Mouse (Mus musculus) urinary bladder, postnatal 25 days (tissue): ENCODE data around the gene Cd101.

Source experiments
- DNase-seq: peaks from one replicate; pipeline ENCODE4 v3.0.0; 2022; ENCODE audit warnings: low spot score

The Cd101 gene

GRCm38 (mm10) chr3:101003575-101004356 is 25.6 kb downstream of the Cd101 start:
- no peak for DNase-seq

GRCm38 (mm10) chr3:100999732-101000131 is 29.6 kb downstream of the Cd101 start:
- DNase-seq: no peak

GRCm38 (mm10) chr3:100998904-100999340 is 30.4 kb downstream of the Cd101 start:
- DNase-seq: peak; percentile 75

- DNase-seq: no peak
Observed at GRCm38 (mm10) chr3:100997785-100998570, 31.4 kb downstream of the Cd101 start.

- DNase-seq: no peak
Observed at GRCm38 (mm10) chr3:100994252-100994651, 35.1 kb downstream of the Cd101 start.

GRCm38 (mm10) chr3:100993718-100994117 is 35.6 kb downstream of the Cd101 start:
- no peak for DNase-seq

- DNase-seq: no peak
Observed at GRCm38 (mm10) chr3:100993158-100993557, 36.2 kb downstream of the Cd101 start.

GRCm38 (mm10) chr3:100990231-100990630 is 39.1 kb downstream of the Cd101 start:
- no peak for DNase-seq

- no peak for DNase-seq
Observed at GRCm38 (mm10) chr3:100989417-100989816, 39.9 kb downstream of the Cd101 start.

GRCm38 (mm10) chr3:100979290-100979689 is 50.1 kb downstream of the Cd101 start:
- DNase-seq: no peak

- DNase-seq: no peak
Observed at GRCm38 (mm10) chr3:100973906-100974305, 55.5 kb downstream of the Cd101 start.

- peak; percentile 91 for DNase-seq
Observed at GRCm38 (mm10) chr3:100969176-100969917, 60.0 kb downstream of the Cd101 start, which contains the start of gene Ttf2. Gene Ttf2 (minus strand): TSS chr3:100969663.

GRCm38 (mm10) chr3:100963849-100964542 is 65.4 kb downstream of the Cd101 start:
- DNase-seq: peak; percentile 37

- no peak for DNase-seq
Observed at GRCm38 (mm10) chr3:100961501-100961900, 67.9 kb downstream of the Cd101 start.

GRCm38 (mm10) chr3:100961007-100961406 is 68.3 kb downstream of the Cd101 start:
- DNase-seq: no peak

GRCm38 (mm10) chr3:100954616-100955015 is 74.7 kb downstream of the Cd101 start:
- no peak for DNase-seq

GRCm38 (mm10) chr3:100951531-100951930 is 77.8 kb downstream of the Cd101 start:
- no peak for DNase-seq

- DNase-seq: no peak
Observed at GRCm38 (mm10) chr3:100947286-100947685, 82.1 kb downstream of the Cd101 start.
